Mouse (Mus musculus) C2C12 (cell line): Measurements from ENCODE around the gene Ints13.

Experiments used
- CTCF ChIP-seq: IDR thresholded peaks from one replicate; pipeline ENCODE4 v1.5.1; 2011; ENCODE audit not compliant: control insufficient read depth, insufficient read depth, insufficient read length
- MYOD1 ChIP-seq: IDR thresholded peaks from one replicate; pipeline ENCODE4 v1.6.1; 2011; ENCODE audit warnings: low read depth; ENCODE audit not compliant: control insufficient read depth, insufficient read length
- MYOG ChIP-seq: IDR thresholded peaks from one replicate; pipeline ENCODE4 v1.6.1; 2011; ENCODE audit not compliant: control insufficient read depth, insufficient read length; ENCODE audit errors: extremely low read depth

GRCm38 (mm10) chr6:146615891-146616290 lies 38.3 kb upstream of the Ints13 start:
- TF ChIP-seq CTCF (no peak), MYOG (no peak), MYOD1 (no peak)
